Mouse (Mus musculus): ENCODE results near the gene Nacc1. TPM values are rescaled to one million over a fixed set of nuclear protein-coding genes. Genes with fewer than 3 reads are reported as not detected.

Nacc1 gene
- total and polyA plus RNA-seq, 3 experiments = 42.5 to 106 TPM; not detected in 1

DNA sequence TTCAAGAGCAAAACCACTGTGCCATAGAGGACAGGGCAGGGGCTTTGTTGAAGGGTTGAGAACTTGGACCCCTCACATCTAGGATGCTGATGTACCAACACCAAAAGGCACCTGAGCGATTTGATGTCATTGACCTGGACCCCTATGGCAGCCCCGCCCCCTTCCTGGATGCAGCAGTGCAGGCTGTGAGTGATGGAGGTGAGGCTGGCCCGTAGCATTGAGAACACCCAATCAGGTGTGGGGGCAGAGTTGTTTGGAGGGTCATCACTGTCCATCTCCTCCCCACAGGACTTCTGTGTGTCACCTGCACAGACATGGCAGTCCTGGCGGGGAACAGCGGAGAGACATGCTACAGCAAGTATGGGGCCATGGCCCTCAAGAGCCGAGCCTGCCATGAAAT, 7.5 kb upstream of the Nacc1 start:
- Histone ChIP-seq H3K79me2 (ENCODE audit: control insufficient read depth, insufficient read depth, low read length, poor library complexity) (peaks cover 9% of the 10 kb centered on the region), H3K9ac (ENCODE audit: control insufficient read depth, low read depth, low read length, poor library complexity, severe bottlenecking) (no peak overlapping the region), H3K27me3 (ENCODE audit: control insufficient read depth in 1 of 2, insufficient read depth in 2 of 2, low read length in 2 of 2) (no peaks in the 10 kb centered on the region), H3K27ac (ENCODE audit: control insufficient read depth, low read depth, low read length) (no peak overlapping the region), H3K4me3 (ENCODE audit: control insufficient read depth in 1 of 2, insufficient read depth in 1 of 2, low read depth in 2 of 2, low read length in 2 of 2) (no peak overlapping the region), H3K36me3 (ENCODE audit: control insufficient read depth in 1 of 2, insufficient read depth in 2 of 2, low read length in 2 of 2) (peaks cover 2 to 11% of the 10 kb centered on the region in 2 experiments), H3K9me3 (replicated peaks; ENCODE audit: insufficient read depth, low read length) (no peaks in the 10 kb centered on the region), H3K4me1 (ENCODE audit: control insufficient read depth in 1 of 2, insufficient read depth in 2 of 2, low read length in 2 of 2) (peaks cover 1 to 14% of the 10 kb centered on the region in 2 experiments; a peak in 3 of 4 replicates)
- TF ChIP-seq JUND (IDR thresholded peaks at IDR 0.05; ENCODE audit: low read depth, low read length) (no peak), ZNF384 (IDR thresholded peaks at IDR 0.05; ENCODE audit: low read depth, low read length) (no peak), MXI1 (IDR thresholded peaks at IDR 0.05; ENCODE audit: low read depth, low read length) (no peak), RCOR1 (IDR thresholded peaks at IDR 0.05; ENCODE audit: low read depth, low read length) (no peak), ETS1 (IDR thresholded peaks at IDR 0.05; ENCODE audit: low read depth, low read length) (no peak), EP300 (IDR thresholded peaks at IDR 0.05; ENCODE audit: low read depth in 1 of 2, low read length in 2 of 2) (no peak), E2F4 (IDR thresholded peaks at IDR 0.05; ENCODE audit: borderline replicate concordance, low read depth, low read length) (no peak)
- no peak for DNase-seq (ENCODE audit: low read depth, low spot score)

DNA sequence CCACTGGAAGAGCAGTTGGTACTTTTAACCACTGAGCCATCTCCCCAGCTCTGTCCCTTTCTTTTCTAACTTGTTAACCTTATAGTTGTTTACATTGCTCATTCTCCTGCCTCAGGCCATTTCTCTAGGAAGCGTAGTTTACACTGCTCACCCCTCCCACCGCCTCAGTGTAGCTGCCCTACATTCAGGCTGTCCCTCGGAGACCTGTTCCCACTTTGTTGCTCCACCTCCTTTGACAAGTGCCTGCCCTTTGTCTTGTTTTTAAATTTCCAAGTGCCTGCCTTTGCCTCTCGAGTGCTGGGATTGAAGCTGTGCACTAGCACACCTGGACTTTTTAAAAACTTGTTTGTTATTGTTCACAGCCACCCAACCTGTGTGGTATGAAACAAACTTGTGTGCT, 5.7 kb upstream of the Nacc1 start:
- Histone ChIP-seq H3K4me1 (ENCODE audit: control insufficient read depth in 1 of 2, insufficient read depth in 2 of 2, low read length in 2 of 2) (0 out of 4 replicates have a peak, but pooled peaks cover 0 to 8% of the 10 kb centered on the region in 2 experiments), H3K27me3 (ENCODE audit: control insufficient read depth in 1 of 2, insufficient read depth in 2 of 2, low read length in 2 of 2) (no peaks in the 10 kb centered on the region), H3K9ac (ENCODE audit: control insufficient read depth, low read depth, low read length, poor library complexity, severe bottlenecking) (no peak overlapping the region), H3K27ac (ENCODE audit: control insufficient read depth, low read depth, low read length) (no peak overlapping the region), H3K36me3 (ENCODE audit: control insufficient read depth in 1 of 2, insufficient read depth in 2 of 2, low read length in 2 of 2) (peaks cover 2 to 13% of the 10 kb centered on the region in 2 experiments), H3K4me3 (ENCODE audit: control insufficient read depth in 1 of 2, insufficient read depth in 1 of 2, low read depth in 2 of 2, low read length in 2 of 2) (no peak overlapping the region), H3K79me2 (ENCODE audit: control insufficient read depth, insufficient read depth, low read length, poor library complexity) (peaks cover 21% of the 10 kb centered on the region), H3K9me3 (replicated peaks; ENCODE audit: insufficient read depth, low read length) (no peaks in the 10 kb centered on the region)
- DNase-seq (ENCODE audit: low read depth, low spot score) = no peak
- TF ChIP-seq MAZ (IDR thresholded peaks at IDR 0.05; ENCODE audit: low read depth, low read length) = no peak
- TF ChIP-seq MYC (IDR thresholded peaks at IDR 0.05; ENCODE audit: low read depth, low read length) = no peak
- no peak for TF ChIP-seq POLR2AphosphoS2 (IDR thresholded peaks at IDR 0.05; ENCODE audit: low read length)
- TF ChIP-seq E2F4 (IDR thresholded peaks at IDR 0.05; ENCODE audit: borderline replicate concordance, low read depth, low read length) = no peak
- no peak for TF ChIP-seq MYB (IDR thresholded peaks at IDR 0.05; ENCODE audit: low read depth, low read length)
- TF ChIP-seq MXI1 (IDR thresholded peaks at IDR 0.05; ENCODE audit: low read depth, low read length) = no peak
- TF ChIP-seq RCOR1 (IDR thresholded peaks at IDR 0.05; ENCODE audit: low read depth, low read length) = no peak
- TF ChIP-seq TCF12 (IDR thresholded peaks at IDR 0.05; ENCODE audit: low read depth, low read length) = no peak
- no peak for TF ChIP-seq CHD2 (IDR thresholded peaks at IDR 0.05; ENCODE audit: low read length)
- no peak for TF ChIP-seq SMC3 (IDR thresholded peaks at IDR 0.05; ENCODE audit: low read depth, low read length)
- TF ChIP-seq UBTF (IDR thresholded peaks at IDR 0.05; ENCODE audit: borderline replicate concordance, insufficient read depth, low read depth, low read length) = no peak
- TF ChIP-seq POLR2A (IDR thresholded peaks at IDR 0.05; ENCODE audit: control insufficient read depth in 1 of 2, insufficient read depth in 1 of 2, low read depth in 1 of 2, low read length in 2 of 2, poor library complexity in 1 of 2) = no peak
- TF ChIP-seq SIN3A (IDR thresholded peaks at IDR 0.05; ENCODE audit: low read length) = no peak
